Mouse (Mus musculus): ENCODE measurements at regions not wholly inside any gene's neighbourhood (a gene's known extent, or its start where the extent isn't known, plus 50 kb on each side); places are given as distances from the start of the nearest gene placed in this dataset.

- in situ Hi-C loops (cut with MboI; ENCODE audit: low pct_ligation_motif_present, low pct_unique_long_range_greater_than_20kb, low sequenced_read_pairs), result no loop called here
Measured at GRCm38 (mm10) chr5:49620152-49620551, 95.4 kb upstream of the Kcnip4 start.

DNA sequence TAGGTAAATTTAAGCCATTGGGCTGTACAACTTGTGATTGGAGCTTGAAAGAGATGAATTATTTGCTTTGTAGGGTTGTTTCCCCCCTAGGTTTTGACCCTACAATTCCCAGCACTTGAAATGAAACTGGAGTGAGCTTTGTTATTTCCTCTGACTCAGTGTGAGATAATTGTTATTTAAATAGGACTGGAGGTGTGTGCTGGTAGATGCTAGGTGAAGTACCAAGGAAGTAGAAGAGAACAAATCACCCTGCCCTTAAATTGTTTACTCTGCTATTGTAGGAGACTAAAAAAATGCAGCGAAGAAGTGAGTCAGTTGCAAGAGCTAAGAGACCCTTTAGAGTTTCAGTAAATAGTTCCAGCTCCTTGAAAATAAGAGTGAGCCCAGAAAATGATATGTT, 82.1 kb upstream of the Kcnip4 start:
- no peaks in the 10 kb centered on the region for H3K36me3 ChIP-seq (replicated peaks in 1 of 2; ENCODE audit: control insufficient read depth in 1 of 2, insufficient read depth in 1 of 2, low read length in 1 of 2)

More at GRCm38 (mm10) chr5:49620152-49620551, 95.4 kb upstream of the Kcnip4 start:
- no peak overlapping the region for H3K4me3 ChIP-seq (replicated peaks in 1 of 3; ENCODE audit: low read depth in 2 of 3, low read length in 2 of 3, poor library complexity in 1 of 3)
- no peaks in the 10 kb centered on the region for H3K27me3 ChIP-seq (replicated peaks)
- H3K9ac ChIP-seq (ENCODE audit: insufficient read depth, low read depth), result no peak overlapping the region
- no peak for DNase-seq (ENCODE audit: extremely low read depth)
- no peaks in the 10 kb centered on the region for H3K79me2 ChIP-seq (replicated peaks; ENCODE audit: control insufficient read depth, extremely low read depth, insufficient read depth, poor library complexity, severe bottlenecking)
- no peaks in the 10 kb centered on the region for H3K36me3 ChIP-seq (replicated peaks in 1 of 2; ENCODE audit: control insufficient read depth in 1 of 2, insufficient read depth in 1 of 2, low read length in 1 of 2)
- TF ChIP-seq MAZ (IDR thresholded peaks at IDR 0.05; ENCODE audit: low read depth, low read length) (no peak), MXI1 (IDR thresholded peaks at IDR 0.05; ENCODE audit: low read depth, low read length) (no peak), EP300 (IDR thresholded peaks at IDR 0.05; ENCODE audit: low read length) (no peak), RCOR1 (conservative IDR thresholded peaks at IDR 0.05; ENCODE audit: low read depth, low read length) (no peak), ZMIZ1 (IDR thresholded peaks at IDR 0.05; ENCODE audit: low read depth, low read length) (no peak), CHD1 (IDR thresholded peaks at IDR 0.05; ENCODE audit: low read depth, low read length) (no peak), JUN (IDR thresholded peaks at IDR 0.05; ENCODE audit: insufficient read depth, low read depth, low read length) (no peak), POLR2A (IDR thresholded peaks at IDR 0.05; ENCODE audit: low read depth, low read length) (no peak), ETS1 (conservative IDR thresholded peaks at IDR 0.05; ENCODE audit: low read depth, low read length) (no peak), ZKSCAN1 (IDR thresholded peaks at IDR 0.05; ENCODE audit: borderline replicate concordance, low read depth, low read length) (no peak), ELF1 (IDR thresholded peaks at IDR 0.05; ENCODE audit: low read depth, low read length) (no peak), JUND (conservative IDR thresholded peaks at IDR 0.05; ENCODE audit: low read depth, low read length) (no peak), NELFE (IDR thresholded peaks at IDR 0.05; ENCODE audit: low read depth, low read length) (no peak), TCF12 (IDR thresholded peaks at IDR 0.05; ENCODE audit: low read depth, low read length) (no peak), MEF2A (IDR thresholded peaks at IDR 0.05; ENCODE audit: borderline replicate concordance, low read depth, low read length) (no peak), E2F4 (IDR thresholded peaks at IDR 0.05; ENCODE audit: insufficient replicate concordance, low read depth, low read length) (no peak), ZNF384 (IDR thresholded peaks at IDR 0.05; ENCODE audit: low read depth, low read length) (no peak), HCFC1 (IDR thresholded peaks at IDR 0.05; ENCODE audit: low read depth, low read length) (no peak), ZC3H11A (IDR thresholded peaks at IDR 0.05; ENCODE audit: low read depth, low read length) (no peak)
- dilution Hi-C loops (cut with MboI; ENCODE audit: extremely low pct_ligation_motif_present, extremely low pct_unique_long_range_greater_than_20kb, low sequenced_read_pairs), result no loop called here
- no peak overlapping the region for H3K4me2 ChIP-seq (ENCODE audit: insufficient read depth, low read depth, poor library complexity, severe bottlenecking)
- H3K4me1 ChIP-seq (ENCODE audit: control insufficient read depth in 1 of 2, insufficient read depth in 2 of 2), result no peaks in the 10 kb centered on the region
- peaks cover 33% of the 10 kb centered on the region for H3K9me3 ChIP-seq (replicated peaks; ENCODE audit: low read length)
- H3K27ac ChIP-seq (ENCODE audit: insufficient read depth, low read depth), result no peak overlapping the region

More for the DNA sequence above, 82.1 kb upstream of the Kcnip4 start:
- Histone ChIP-seq H3K27ac (ENCODE audit: insufficient read depth, low read depth) (no peak overlapping the region), H3K4me2 (ENCODE audit: insufficient read depth, low read depth, poor library complexity, severe bottlenecking) (no peak overlapping the region), H3K9me3 (replicated peaks; ENCODE audit: low read length) (peaks cover 28% of the 10 kb centered on the region), H3K9ac (ENCODE audit: insufficient read depth, low read depth) (no peak overlapping the region), H3K4me3 (replicated peaks in 1 of 3; ENCODE audit: low read depth in 2 of 3, low read length in 2 of 3, poor library complexity in 1 of 3) (no peak overlapping the region), H3K79me2 (replicated peaks; ENCODE audit: control insufficient read depth, extremely low read depth, insufficient read depth, poor library complexity, severe bottlenecking) (no peaks in the 10 kb centered on the region), H3K27me3 (replicated peaks) (no peaks in the 10 kb centered on the region), H3K4me1 (ENCODE audit: control insufficient read depth in 1 of 2, insufficient read depth in 2 of 2) (no peaks in the 10 kb centered on the region)
- dilution Hi-C loops (cut with MboI; ENCODE audit: extremely low pct_ligation_motif_present, extremely low pct_unique_long_range_greater_than_20kb, low sequenced_read_pairs) (no loop called here), in situ Hi-C loops (cut with MboI; ENCODE audit: low pct_ligation_motif_present, low pct_unique_long_range_greater_than_20kb, low sequenced_read_pairs) (no loop called here)
- DNase-seq (ENCODE audit: extremely low read depth), result no peak
- TF ChIP-seq MXI1 (IDR thresholded peaks at IDR 0.05; ENCODE audit: low read depth, low read length), result no peak
- no peak for TF ChIP-seq ZKSCAN1 (IDR thresholded peaks at IDR 0.05; ENCODE audit: borderline replicate concordance, low read depth, low read length)
- no peak for TF ChIP-seq IRF4 (IDR thresholded peaks at IDR 0.05; ENCODE audit: low read depth, low read length)
- TF ChIP-seq HCFC1 (IDR thresholded peaks at IDR 0.05; ENCODE audit: low read depth, low read length), result no peak

Measured in CH12.LX (cell line).